Mouse (Mus musculus): ENCODE measurements around the gene Rell1.

DNA sequence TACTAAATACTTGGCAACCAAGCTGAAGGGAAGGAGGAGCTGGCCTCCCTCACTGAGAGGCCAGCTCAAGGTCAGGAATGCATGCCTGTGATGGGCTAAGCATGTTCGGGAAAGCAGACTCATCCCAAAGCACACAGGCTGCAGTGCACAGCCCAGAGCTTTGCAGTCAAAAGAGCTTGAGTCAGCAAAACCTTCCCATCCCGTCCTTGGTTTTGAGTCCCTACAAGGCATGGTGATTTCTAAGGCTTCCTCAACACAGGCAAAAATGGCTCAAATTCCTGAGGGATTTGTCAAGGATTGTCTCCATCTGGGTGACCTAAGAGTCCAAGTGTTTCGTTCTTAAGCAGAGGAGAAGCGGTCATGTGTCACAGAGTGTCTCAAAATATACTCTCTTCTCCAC is 50.5 kb downstream of the Rell1 start:
- TF ChIP-seq CHD2 (IDR thresholded peaks at IDR 0.05; ENCODE audit: low read depth, low read length) (no peak), ZC3H11A (IDR thresholded peaks at IDR 0.05; ENCODE audit: borderline replicate concordance, low read depth, low read length) (no peak), ZNF384 (IDR thresholded peaks at IDR 0.05; ENCODE audit: low read depth, low read length) (no peak)
